In the genomic region with DNA sequence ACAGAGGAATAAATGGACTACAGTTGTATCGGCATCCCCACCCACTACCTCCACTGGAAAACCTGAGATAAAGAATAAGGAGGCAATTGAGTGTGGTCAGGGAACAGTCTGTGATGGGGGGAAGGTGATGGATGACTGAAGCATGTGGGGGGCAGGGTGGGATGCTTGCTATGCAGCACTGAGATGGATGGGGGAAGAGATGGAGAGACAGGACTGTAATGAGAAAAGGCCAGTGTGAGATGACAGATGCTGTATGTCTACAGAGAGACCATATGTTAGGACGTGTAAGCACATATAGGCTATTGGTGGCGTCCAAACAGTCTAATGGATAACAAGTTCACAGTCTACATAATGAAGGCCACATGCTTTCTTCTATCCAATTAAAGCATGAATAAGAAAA, we compare ENCODE assay signal across 19 mouse cellular contexts.
DNase-seq lines count a peak whose midpoint lies in the region; ATAC-seq and TF ChIP-seq lines count a peak whose summit lies in the region.
"Had no signal": no experiment of that assay in that cellular context is flagged by ENCODE, and none has a peak within 500 bp of the region (broad histone marks: within the 10 kb centered on the region; RNA-seq: fewer than 3 reads in every experiment).

No protein-coding gene starts in this region.

- TF ChIP-seq POLR2A in brain, embryonic 14.5 days (IDR thresholded peaks at IDR 0.05; ENCODE audit: borderline replicate concordance, extremely low read depth, insufficient read depth, insufficient read length, poor library complexity, severe bottlenecking) = no peak

- H3K4me1 ChIP-seq in hindbrain, embryonic 12.5 days = 0 out of 2 replicates have a peak, but pooled peaks cover 3% of the 10 kb centered on the region
- no peaks in the 10 kb centered on the region for H3K4me1 ChIP-seq in hindbrain, postnatal 0 days (ENCODE audit: insufficient read depth, low read length)
- H3K4me1 ChIP-seq in embryonic facial prominence, embryonic 10.5 days = peaks cover 41% of the 10 kb centered on the region
- H3K4me1 ChIP-seq: forebrain, embryonic 15.5 days had no signal

- H3K4me2 ChIP-seq in hindbrain, embryonic 12.5 days (replicated peaks) = no peak overlapping the region
- no peak overlapping the region for H3K4me2 ChIP-seq in hindbrain, postnatal 0 days (ENCODE audit: low read depth, low read length)
- H3K4me2 ChIP-seq: embryonic facial prominence, embryonic 13.5 days; forebrain, embryonic 15.5 days; heart, embryonic 11.5 days; heart, embryonic 15.5 days had no signal

- H3K27me3 ChIP-seq in hindbrain, embryonic 12.5 days = no peaks in the 10 kb centered on the region
- no peaks in the 10 kb centered on the region for H3K27me3 ChIP-seq in hindbrain, postnatal 0 days (ENCODE audit: insufficient read depth, low read length)
- no peaks in the 10 kb centered on the region for H3K27me3 ChIP-seq in embryonic facial prominence, embryonic 10.5 days (replicated peaks; ENCODE audit: low read depth, poor library complexity, severe bottlenecking)
- H3K27me3 ChIP-seq: embryonic facial prominence, embryonic 13.5 days; forebrain, embryonic 15.5 days; heart, embryonic 15.5 days had no signal

- 75% methylated on average over 3 of the region's 3 CpGs for WGBS in hindbrain, embryonic 12.5 days
- 76% methylated on average over 3 of the region's 3 CpGs for WGBS in hindbrain, postnatal 0 days
- 73% methylated on average over 3 of the region's 3 CpGs for WGBS in embryonic facial prominence, embryonic 10.5 days

- DNase-seq in hindbrain, postnatal 0 days (ENCODE audit: low spot score) = no peak
- DNase-seq in brain, embryonic 14.5 days (ENCODE audit: low read depth) = peak; percentile 12
- DNase-seq in embryonic facial prominence, embryonic 10.5 days (ENCODE audit: low spot score) = no peak
- DNase-seq in mesoderm, embryonic 11.5 days (ENCODE audit: low read depth, low spot score) = peak; percentile 9
- no peak for DNase-seq in spleen, postnatal 36 days (ENCODE audit: low spot score in 2 of 2)
- DNase-seq: adrenal gland, adult 2 months; adrenal gland, postnatal 25 days; cerebellum, adult 2 months; cerebellum, postnatal 14 days; embryo, embryonic 11 days; gastrocnemius, postnatal 14 days; heart, adult 2 months; heart, postnatal 14 days had no signal

- H3K27ac ChIP-seq in hindbrain, embryonic 12.5 days = no peak overlapping the region
- no peak overlapping the region for H3K27ac ChIP-seq in hindbrain, postnatal 0 days
- 0 out of 2 replicates have a peak overlapping the region, but pooled peaks have one; percentile 30 for H3K27ac ChIP-seq in embryonic facial prominence, embryonic 10.5 days (replicated peaks)
- H3K27ac ChIP-seq: embryonic facial prominence, embryonic 13.5 days; forebrain, embryonic 15.5 days; heart, adult 2 months; heart, embryonic 15.5 days had no signal

- H3K36me3 ChIP-seq in hindbrain, embryonic 12.5 days = no peaks in the 10 kb centered on the region
- H3K36me3 ChIP-seq in hindbrain, postnatal 0 days (ENCODE audit: insufficient read depth, low read length) = no peaks in the 10 kb centered on the region
- no peaks in the 10 kb centered on the region for H3K36me3 ChIP-seq in embryonic facial prominence, embryonic 10.5 days (replicated peaks)
- H3K36me3 ChIP-seq: embryonic facial prominence, embryonic 13.5 days; forebrain, embryonic 15.5 days; heart, embryonic 15.5 days had no signal

- no peak for TF ChIP-seq CTCF in hindbrain, postnatal 0 days (IDR thresholded peaks at IDR 0.05; ENCODE audit: low read depth)
- TF ChIP-seq CTCF in brain, embryonic 14.5 days (IDR thresholded peaks at IDR 0.05; ENCODE audit: borderline replicate concordance, extremely low read depth, insufficient read depth, insufficient read length) = no peak

- H3K9ac ChIP-seq in hindbrain, embryonic 12.5 days = no peak overlapping the region
- H3K9ac ChIP-seq in hindbrain, postnatal 0 days (replicated peaks; ENCODE audit: low read length) = no peak overlapping the region
- H3K9ac ChIP-seq: embryonic facial prominence, embryonic 13.5 days; forebrain, embryonic 15.5 days; heart, embryonic 15.5 days had no signal

- peak; percentile 46; the same call in 1 of the 2 replicates for ATAC-seq in hindbrain, embryonic 12.5 days (ENCODE audit: low FRiP score)
- no peak; the same call in 1 of the 2 replicates for ATAC-seq in hindbrain, postnatal 0 days
- ATAC-seq: forebrain, embryonic 15.5 days; intestine, postnatal 0 days had no signal

- no peaks in the 10 kb centered on the region for H3K9me3 ChIP-seq in hindbrain, embryonic 12.5 days (replicated peaks)
- no peaks in the 10 kb centered on the region for H3K9me3 ChIP-seq in hindbrain, postnatal 0 days (ENCODE audit: low read length)
- no peaks in the 10 kb centered on the region for H3K9me3 ChIP-seq in embryonic facial prominence, embryonic 10.5 days
- H3K9me3 ChIP-seq: embryonic facial prominence, embryonic 13.5 days; forebrain, embryonic 15.5 days; heart, embryonic 15.5 days had no signal

- no peak overlapping the region for H3K4me3 ChIP-seq in hindbrain, embryonic 12.5 days
- no peak overlapping the region for H3K4me3 ChIP-seq in hindbrain, postnatal 0 days (ENCODE audit: low read length)
- no peak overlapping the region for H3K4me3 ChIP-seq in embryonic facial prominence, embryonic 10.5 days
- H3K4me3 ChIP-seq: embryonic facial prominence, embryonic 13.5 days; forebrain, embryonic 15.5 days; heart, adult 2 months; heart, embryonic 15.5 days had no signal

Comparison
In these comparisons a context has a peak if more than half of its experiments do, and no peak if none do; other contexts are left out.
1. DNase-seq: peak in brain, embryonic 14.5 days (single experiment) and mesoderm, embryonic 11.5 days (single experiment); none in hindbrain, postnatal 0 days (single experiment), embryonic facial prominence, embryonic 10.5 days (single experiment) and spleen, postnatal 36 days (0 of 2).